Mouse (Mus musculus) ES-E14 (cell line): ENCODE measurements around the gene Txndc12.

Experiments
- CHD2 ChIP-seq: IDR thresholded peaks from 2 replicates; pipeline ENCODE4 v1.6.1; 2014; ENCODE audit warnings: mild to moderate bottlenecking, low read depth, low read length, inconsistent platforms
- HCFC1 ChIP-seq: IDR thresholded peaks from 2 replicates; pipeline ENCODE4 v1.6.1; 2012; ENCODE audit warnings: low read length, inconsistent platforms, borderline replicate concordance; ENCODE audit not compliant: insufficient read depth
- MAFK ChIP-seq: IDR thresholded peaks from 2 replicates; pipeline ENCODE4 v1.6.1; 2014; ENCODE audit warnings: mild to moderate bottlenecking, low read depth, low read length, inconsistent platforms; ENCODE audit not compliant: insufficient read depth
- ZC3H11A ChIP-seq: IDR thresholded peaks from 2 replicates; pipeline ENCODE4 v1.6.1; 2012; ENCODE audit warnings: low read depth, mild to moderate bottlenecking, inconsistent platforms, low read length, borderline replicate concordance
- ZNF384 ChIP-seq: IDR thresholded peaks from 2 replicates; pipeline ENCODE4 v1.6.1; 2012; ENCODE audit warnings: low read depth, low read length, inconsistent platforms

- TF ChIP-seq HCFC1: no peak
- 0 out of 2 replicates have a peak, but pooled peaks have one; percentile 40 for TF ChIP-seq MAFK
- peak; percentile 99 for TF ChIP-seq ZNF384
- TF ChIP-seq CHD2: no peak; the same call in 1 of the 2 replicates
- TF ChIP-seq ZC3H11A: no peak
Observed at GRCm38 (mm10) chr4:108834115-108834970, at the start of gene Txndc12.
